Mouse (Mus musculus) neural tube, embryonic 13.5 days (tissue): ENCODE measurements around the gene Car5a. TPM values are rescaled to one million over a fixed set of nuclear protein-coding genes. Genes with fewer than 3 reads are reported as not detected.

Source experiments
- ATAC-seq: fragments of 200-750 bp; cut with Nextera tagmentation; 2 replicates; pipeline ENCODE4 v1.8.0; 2017; ENCODE audit warnings: low read depth, mild to moderate bottlenecking, moderate TSS enrichment, moderate library complexity
- H3K27ac ChIP-seq: fragments of 300-500 bp; sonication (generic); replicated peaks from 2 replicates; pipeline ENCODE4 v1.5.1; 2015; ENCODE audit warnings: moderate library complexity, mild to moderate bottlenecking, inconsistent platforms
- H3K27me3 ChIP-seq: fragments of 300-500 bp; sonication (generic); 2 replicates; pipeline ENCODE4 v1.6.1; 2015; ENCODE audit warnings: mild to moderate bottlenecking, inconsistent platforms
- H3K36me3 ChIP-seq: fragments of 300-500 bp; sonication (generic); 2 replicates; pipeline ENCODE4 v1.6.1; 2015; ENCODE audit warnings: mild to moderate bottlenecking, inconsistent platforms
- H3K4me1 ChIP-seq: fragments of 300-500 bp; sonication (generic); replicated peaks from 2 replicates; pipeline ENCODE4 v1.6.1; 2015; ENCODE audit warnings: inconsistent platforms
- H3K4me2 ChIP-seq: fragments of 300-500 bp; sonication (generic); 2 replicates; pipeline ENCODE4 v1.6.1; 2015; ENCODE audit warnings: inconsistent platforms, mild to moderate bottlenecking, moderate library complexity
- H3K4me3 ChIP-seq: fragments of 300-500 bp; sonication (generic); 2 replicates; pipeline ENCODE4 v1.5.1; 2015; ENCODE audit warnings: mild to moderate bottlenecking, inconsistent platforms
- H3K9ac ChIP-seq: fragments of 300-500 bp; sonication (generic); 2 replicates; pipeline ENCODE4 v1.6.1; 2015; ENCODE audit warnings: moderate library complexity, mild to moderate bottlenecking, inconsistent platforms
- H3K9me3 ChIP-seq: fragments of 300-500 bp; sonication (generic); 2 replicates; pipeline ENCODE4 v1.6.1; 2016; ENCODE audit warnings: inconsistent platforms
- WGBS: fragments of 180-500 bp; shearing (Covaris S2); methylation state at CpG from one replicate; pipeline ENCODE4 v1.1.7; 2015; 5-methylcytosine and 5-hydroxymethylcytosine counted together
- polyA plus RNA-seq: library from polyadenylated mRNA; unstranded; fragments of >200 nt; fragmentation: Nextera tagmentation; extraction: Ambion mirVana; gene quantifications from 2 replicates; pipeline ENCODE4 v1.2.1, GENCODE M21; 2015

Gene Car5a
- polyA plus RNA-seq, 1 experiment from 2014 or later = 0.31 TPM

DNA sequence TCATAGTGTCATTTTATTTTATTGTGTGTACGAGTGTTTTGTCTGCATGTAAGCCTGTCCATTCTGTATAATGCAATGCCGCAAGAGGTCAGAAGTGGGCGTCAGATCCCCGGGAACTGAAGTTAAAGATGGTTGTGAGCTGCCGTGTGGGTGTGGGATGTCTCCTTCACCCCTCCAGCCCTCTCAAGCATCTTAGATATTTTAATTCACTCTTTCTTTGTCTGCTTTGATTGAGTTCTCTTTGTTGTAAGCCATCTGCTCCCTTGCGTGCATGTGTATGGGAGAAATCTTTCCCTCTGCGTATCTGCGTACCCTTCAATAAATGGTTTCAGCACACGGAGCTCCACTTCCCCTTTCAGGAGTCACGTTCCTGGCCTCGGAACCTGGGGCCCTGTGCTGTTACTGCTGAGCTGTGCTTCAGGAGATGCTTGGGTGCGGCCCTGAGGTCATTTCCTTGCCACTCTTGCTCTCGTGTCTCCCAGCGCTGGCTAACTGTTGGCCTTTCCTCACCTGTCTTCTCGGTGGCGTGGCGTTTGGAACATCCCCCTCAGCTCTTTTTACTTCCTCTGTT is 26.9 kb upstream of the Car5a start:
- H3K27me3 ChIP-seq = no peaks in the 10 kb centered on the region
- H3K27ac ChIP-seq = peak overlapping the region; percentile 19; the same call in 1 of the 2 replicates
- H3K4me2 ChIP-seq = no peak overlapping the region
- H3K9ac ChIP-seq = 0 out of 2 replicates have a peak overlapping the region, but pooled peaks have one; percentile 17
- 70% methylated on average over 17 of the region's 17 CpGs for WGBS
- H3K36me3 ChIP-seq = peaks cover 29% of the 10 kb centered on the region
- no peak for ATAC-seq
- H3K4me1 ChIP-seq = peaks cover 46% of the 10 kb centered on the region
- H3K4me3 ChIP-seq = no peak overlapping the region
- no peaks in the 10 kb centered on the region for H3K9me3 ChIP-seq

- no peak for ATAC-seq
- Histone ChIP-seq H3K27me3 (no peaks in the 10 kb centered on the region), H3K9me3 (no peaks in the 10 kb centered on the region), H3K4me1 (peaks cover 59% of the 10 kb centered on the region), H3K4me3 (no peak overlapping the region), H3K4me2 (no peak overlapping the region), H3K27ac (0 out of 2 replicates have a peak overlapping the region, but pooled peaks have one; percentile 4), H3K9ac (no peak overlapping the region), H3K36me3 (peaks cover 16% of the 10 kb centered on the region)
- WGBS = 82% methylated on average over 8 of the region's 8 CpGs
These were observed 25.5 kb upstream of the Car5a start for GRCm38 (mm10) chr8:121970225-121970624.

GRCm38 (mm10) chr8:121968542-121968941 is 23.8 kb upstream of the Car5a start:
- peak overlapping the region; percentile 84 for H3K27ac ChIP-seq
- no peak overlapping the region for H3K4me3 ChIP-seq
- no peaks in the 10 kb centered on the region for H3K36me3 ChIP-seq
- no peaks in the 10 kb centered on the region for H3K9me3 ChIP-seq
- H3K4me2 ChIP-seq = no peak overlapping the region
- ATAC-seq = no peak
- H3K27me3 ChIP-seq = no peaks in the 10 kb centered on the region
- 63% methylated on average over 4 of the region's 4 CpGs for WGBS
- peaks cover 72% of the 10 kb centered on the region for H3K4me1 ChIP-seq
- H3K9ac ChIP-seq = peak overlapping the region; percentile 22; the same call in 1 of the 2 replicates

DNA sequence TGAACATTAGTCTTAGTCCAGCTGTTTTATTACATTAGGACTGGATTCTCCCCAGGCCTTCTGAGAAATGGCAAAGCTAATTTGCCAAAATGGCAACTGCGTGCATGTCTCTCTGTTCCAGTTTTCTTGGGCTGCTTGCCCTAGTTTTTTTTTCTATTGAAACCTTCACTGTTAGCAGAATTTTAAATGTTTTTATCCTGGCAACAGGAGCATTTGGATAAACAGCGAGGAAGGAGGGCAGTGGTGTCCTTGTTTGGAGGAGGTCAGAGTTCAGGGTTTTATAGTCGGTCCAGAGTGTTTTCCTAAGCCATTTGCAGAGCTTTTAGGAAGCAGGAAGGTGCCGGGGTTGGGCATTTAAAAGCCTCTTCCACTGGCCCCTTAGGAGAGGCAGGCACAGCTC is 23.3 kb upstream of the Car5a start:
- Histone ChIP-seq H3K9ac (peak overlapping the region; percentile 50), H3K27me3 (no peaks in the 10 kb centered on the region), H3K4me3 (no peak overlapping the region), H3K9me3 (no peaks in the 10 kb centered on the region), H3K4me2 (0 out of 2 replicates have a peak overlapping the region, but pooled peaks have one; percentile 18), H3K4me1 (peaks cover 75% of the 10 kb centered on the region), H3K36me3 (no peaks in the 10 kb centered on the region), H3K27ac (peak overlapping the region; percentile 84)
- WGBS = 18% methylated on average over 4 of the region's 4 CpGs
- no peak for ATAC-seq

DNA sequence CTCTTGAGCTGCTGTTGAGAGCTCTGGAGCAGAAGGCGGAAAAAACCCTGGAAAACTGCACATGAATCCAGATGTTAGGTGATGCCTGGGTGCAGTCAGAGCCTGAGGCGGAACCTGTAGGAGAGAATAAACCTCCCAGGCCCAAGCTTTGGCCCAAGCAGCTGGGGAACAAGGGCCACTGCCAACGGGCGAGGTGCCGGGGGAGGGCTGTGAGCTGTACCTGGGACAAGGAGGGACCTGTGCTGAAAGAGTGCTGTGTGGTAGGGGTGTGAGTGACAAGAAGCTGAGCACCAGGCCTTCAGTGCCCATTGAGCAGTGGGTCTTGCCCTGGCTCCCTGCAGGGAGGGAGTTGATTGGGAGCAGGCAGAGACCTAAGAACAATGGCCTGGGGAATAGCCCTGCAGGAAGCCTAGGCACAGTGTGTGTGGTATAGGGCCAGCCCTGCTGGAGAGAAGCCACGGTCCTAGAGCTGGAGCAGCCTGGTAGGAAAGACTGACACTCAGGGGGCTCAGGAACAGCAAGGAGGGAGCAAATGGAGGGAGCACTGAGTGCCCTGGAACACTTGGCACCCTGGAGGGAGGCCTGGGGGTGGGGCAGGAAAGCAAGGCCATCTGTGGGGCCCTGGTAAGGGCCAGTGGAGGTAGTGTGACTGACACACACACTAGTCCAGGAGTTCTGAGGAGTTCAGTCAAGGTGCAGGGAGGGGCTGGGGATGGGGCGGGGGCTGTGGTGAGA is 22.2 kb upstream of the Car5a start:
- Histone ChIP-seq H3K27ac (peak overlapping the region; percentile 84), H3K9ac (peak overlapping the region; percentile 48), H3K4me2 (no peak overlapping the region), H3K4me1 (peaks cover 75% of the 10 kb centered on the region), H3K36me3 (no peaks in the 10 kb centered on the region), H3K27me3 (no peaks in the 10 kb centered on the region), H3K9me3 (no peaks in the 10 kb centered on the region), H3K4me3 (no peak overlapping the region)
- peak; percentile 63; the same call in 1 of the 2 replicates for ATAC-seq
- WGBS = 30% methylated on average over 7 of the region's 7 CpGs

GRCm38 (mm10) chr8:121966110-121966509 is 21.4 kb upstream of the Car5a start:
- Histone ChIP-seq H3K4me3 (no peak overlapping the region), H3K9me3 (no peaks in the 10 kb centered on the region), H3K27ac (peak overlapping the region; percentile 84), H3K27me3 (no peaks in the 10 kb centered on the region), H3K36me3 (no peaks in the 10 kb centered on the region), H3K4me2 (no peak overlapping the region), H3K4me1 (peaks cover 67% of the 10 kb centered on the region), H3K9ac (peak overlapping the region; percentile 48)
- WGBS = 56% methylated on average over 5 of the region's 5 CpGs
- ATAC-seq = peak; percentile 6; the same call in 1 of the 2 replicates

DNA sequence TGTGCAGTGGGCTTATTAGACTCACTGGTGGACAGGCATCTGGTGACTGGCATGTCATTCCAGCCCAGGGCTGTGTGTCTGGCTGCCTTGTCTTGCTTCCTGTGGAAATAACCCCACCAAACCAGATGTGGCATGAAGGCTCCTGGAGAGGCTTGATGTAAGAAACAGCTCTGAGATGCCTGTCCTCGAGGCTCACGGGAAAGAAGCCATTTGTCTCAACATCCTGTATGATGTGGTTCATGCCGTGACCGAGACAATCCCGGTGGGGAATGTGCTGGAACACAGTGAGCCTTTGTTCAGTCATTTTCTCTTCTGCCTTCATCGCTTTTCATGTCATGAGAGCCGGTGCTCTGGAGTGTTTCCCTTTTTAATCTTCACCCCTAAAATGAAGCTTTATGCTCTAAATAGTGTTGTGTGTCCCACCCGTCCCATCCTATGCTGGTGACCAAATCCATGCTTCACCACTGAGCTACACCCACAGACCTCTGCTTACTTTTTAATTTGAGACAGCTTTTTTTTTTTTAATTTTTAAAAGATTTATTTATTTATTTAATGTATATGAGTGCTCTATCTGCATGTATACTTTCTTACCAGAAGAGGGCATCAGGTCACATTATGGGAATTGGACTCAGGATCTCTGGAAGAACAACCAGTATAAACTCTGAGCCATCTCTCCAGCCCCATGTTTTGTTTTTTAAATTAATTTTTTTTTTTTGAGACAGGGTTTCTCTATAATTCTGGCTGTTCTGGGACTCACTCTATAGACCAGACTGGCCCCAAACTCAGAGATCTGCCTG is 20.2 kb upstream of the Car5a start:
- H3K4me2 ChIP-seq = no peak overlapping the region
- H3K27ac ChIP-seq = peak overlapping the region; percentile 46
- H3K4me3 ChIP-seq = no peak overlapping the region
- 55% methylated on average over 8 of the region's 8 CpGs for WGBS
- H3K36me3 ChIP-seq = no peaks in the 10 kb centered on the region
- H3K27me3 ChIP-seq = no peaks in the 10 kb centered on the region
- no peak overlapping the region for H3K9ac ChIP-seq
- H3K4me1 ChIP-seq = peaks cover 57% of the 10 kb centered on the region
- no peaks in the 10 kb centered on the region for H3K9me3 ChIP-seq
- ATAC-seq = no peak

DNA sequence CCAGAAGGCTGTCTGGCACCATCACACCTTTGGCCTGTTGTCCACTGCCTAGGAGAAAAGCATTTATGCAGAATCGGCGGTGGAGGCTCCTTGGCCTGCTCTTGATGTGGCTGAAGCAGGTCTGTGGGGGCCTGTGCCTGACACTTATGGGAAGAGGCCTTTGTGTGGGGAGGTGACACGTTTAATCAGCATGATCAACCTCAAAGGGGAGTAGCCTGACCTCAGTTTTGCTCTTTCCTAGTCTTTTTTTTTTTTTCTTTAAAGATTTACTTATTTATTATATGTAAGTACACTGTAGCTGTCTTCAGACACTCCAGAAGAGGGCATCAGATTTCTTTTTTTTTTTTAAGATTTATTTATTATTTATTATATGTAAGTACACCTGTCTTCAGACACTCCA is 18.2 kb upstream of the Car5a start:
- Histone ChIP-seq H3K9ac (no peak overlapping the region), H3K27me3 (no peaks in the 10 kb centered on the region), H3K4me3 (no peak overlapping the region), H3K27ac (no peak overlapping the region), H3K36me3 (no peaks in the 10 kb centered on the region), H3K9me3 (no peaks in the 10 kb centered on the region), H3K4me2 (no peak overlapping the region), H3K4me1 (peaks cover 49% of the 10 kb centered on the region)
- no peak for ATAC-seq
- WGBS = 81% methylated on average over 3 of the region's 3 CpGs

DNA sequence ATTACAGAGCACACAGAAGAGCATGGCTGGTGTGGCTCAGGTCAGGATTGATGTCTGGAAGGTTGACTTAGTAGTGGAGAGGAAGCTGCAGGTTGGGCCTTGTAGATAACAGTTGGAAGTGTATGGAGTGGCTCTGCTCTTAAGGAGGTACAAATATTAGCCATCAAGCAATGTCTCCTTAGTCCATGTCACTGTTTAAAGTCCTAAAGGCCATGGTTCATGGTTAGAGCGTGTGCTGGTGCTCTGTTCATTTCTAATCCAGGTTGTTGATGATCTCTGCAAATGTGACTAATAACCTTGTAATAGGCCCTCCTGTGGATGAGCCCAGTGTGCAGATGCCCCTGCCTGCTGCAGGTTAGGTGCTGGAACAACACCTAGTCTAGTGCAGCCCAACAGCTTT is 13.7 kb upstream of the Car5a start:
- Histone ChIP-seq H3K4me2 (no peak overlapping the region), H3K9me3 (no peaks in the 10 kb centered on the region), H3K36me3 (peaks cover 23% of the 10 kb centered on the region), H3K27ac (no peak overlapping the region), H3K27me3 (no peaks in the 10 kb centered on the region), H3K4me3 (no peak overlapping the region), H3K9ac (no peak overlapping the region), H3K4me1 (peaks cover 23% of the 10 kb centered on the region)
- WGBS = 87% methylated on average over 1 of the region's 1 CpGs
- ATAC-seq = no peak

DNA sequence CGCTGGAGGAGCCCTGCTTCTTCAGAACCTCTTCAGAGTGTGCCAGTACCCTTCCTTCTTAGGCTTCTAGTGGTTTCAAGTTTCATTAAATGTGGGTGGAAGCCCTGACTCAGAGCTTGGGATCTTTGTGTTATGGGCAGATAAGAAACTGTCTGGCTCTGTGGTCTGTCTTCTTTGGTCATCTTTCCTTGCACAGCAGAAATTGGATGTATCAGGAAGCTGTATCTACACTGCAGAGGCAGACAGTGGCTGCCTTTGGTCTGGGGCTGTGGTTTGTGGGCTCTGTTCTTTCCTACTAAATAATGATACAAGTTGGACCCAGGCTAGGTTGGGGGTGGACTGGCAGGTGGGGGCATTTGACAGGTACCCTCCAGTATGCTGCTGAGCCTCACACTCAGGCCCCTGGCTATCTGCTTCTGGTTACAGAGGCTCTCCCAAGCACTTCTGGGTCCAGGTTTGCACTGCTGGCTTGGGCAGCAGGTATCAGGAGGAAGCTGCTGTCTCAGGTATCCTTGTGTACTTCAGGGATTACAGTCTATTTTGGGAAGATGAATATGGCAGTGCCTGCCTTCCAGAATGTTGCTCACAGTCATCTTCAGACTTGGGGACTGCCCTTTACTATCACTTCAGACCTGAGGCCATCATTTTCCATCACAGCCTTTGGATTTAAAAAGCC is 11.3 kb upstream of the Car5a start:
- Histone ChIP-seq H3K27me3 (no peaks in the 10 kb centered on the region), H3K36me3 (peaks cover 27% of the 10 kb centered on the region), H3K9ac (no peak overlapping the region), H3K4me1 (peaks cover 44% of the 10 kb centered on the region), H3K4me3 (no peak overlapping the region), H3K27ac (no peak overlapping the region), H3K4me2 (no peak overlapping the region), H3K9me3 (no peaks in the 10 kb centered on the region)
- WGBS = 81% methylated on average over 1 of the region's 1 CpGs
- no peak for ATAC-seq

GRCm38 (mm10) chr8:121954981-121955555 is 10.4 kb upstream of the Car5a start:
- Histone ChIP-seq H3K4me3 (no peak overlapping the region), H3K27me3 (no peaks in the 10 kb centered on the region), H3K36me3 (peaks cover 27% of the 10 kb centered on the region), H3K4me1 (peaks cover 44% of the 10 kb centered on the region), H3K27ac (no peak overlapping the region), H3K9me3 (no peaks in the 10 kb centered on the region), H3K9ac (no peak overlapping the region), H3K4me2 (no peak overlapping the region)
- 84% methylated on average over 10 of the region's 10 CpGs for WGBS
- ATAC-seq = no peak
